Mouse (Mus musculus) limb, embryonic 14.5 days (tissue): ENCODE data around the gene Ntn1. TPM values are rescaled to one million over a fixed set of nuclear protein-coding genes. Genes with fewer than 3 reads are reported as not detected.

Experiments
- ATAC-seq: fragments of 200-750 bp; cut with Nextera tagmentation; 2 replicates; pipeline ENCODE4 v1.8.0; 2017; ENCODE audit warnings: low read depth, moderate number of reproducible peaks, moderate TSS enrichment; ENCODE audit not compliant: low FRiP score
- DNase-seq: peaks from one replicate; pipeline ENCODE4 v3.0.0-alpha.2; 2015; ENCODE audit warnings: low spot score
- H3K27ac ChIP-seq: fragments of 300-500 bp; sonication (generic); replicated peaks from 2 replicates; pipeline ENCODE4 v1.5.1; 2014; ENCODE audit warnings: low read depth, mild to moderate bottlenecking, low read length, moderate library complexity, mixed read lengths
- H3K27me3 ChIP-seq: fragments of 300-500 bp; sonication (generic); 2 replicates; pipeline ENCODE4 v1.6.1; 2014; ENCODE audit warnings: low read length, mixed read lengths; ENCODE audit not compliant: control insufficient read depth, insufficient read depth
- H3K36me3 ChIP-seq: fragments of 300-500 bp; sonication (generic); 2 replicates; pipeline ENCODE4 v1.6.1; 2014; ENCODE audit warnings: mild to moderate bottlenecking, low read length, moderate library complexity, mixed read lengths; ENCODE audit not compliant: control insufficient read depth, insufficient read depth
- H3K4me1 ChIP-seq: fragments of 300-500 bp; sonication (generic); 2 replicates; pipeline ENCODE4 v1.6.1; 2014; ENCODE audit warnings: antibody characterized with exemption, low read length, mixed read lengths; ENCODE audit not compliant: control insufficient read depth, insufficient read depth
- H3K4me2 ChIP-seq: fragments of 300-500 bp; sonication (generic); replicated peaks from 2 replicates; pipeline ENCODE4 v1.6.1; 2014; ENCODE audit warnings: low read depth, mild to moderate bottlenecking, low read length, moderate library complexity; ENCODE audit not compliant: severe bottlenecking
- H3K4me3 ChIP-seq: fragments of 300-500 bp; sonication (generic); replicated peaks from 2 replicates; pipeline ENCODE4 v1.5.1; 2014; ENCODE audit warnings: low read length
- H3K9ac ChIP-seq: fragments of 300-500 bp; sonication (generic); 2 replicates; pipeline ENCODE4 v1.6.1; 2014; ENCODE audit warnings: mild to moderate bottlenecking, low read depth, low read length, moderate library complexity; ENCODE audit not compliant: severe bottlenecking
- H3K9me3 ChIP-seq: fragments of 300-500 bp; sonication (generic); 2 replicates; pipeline ENCODE4 v1.6.1; 2016; ENCODE audit warnings: low read length; ENCODE audit not compliant: control insufficient read depth
- POLR2A ChIP-seq: fragments of 200-500 bp; IDR thresholded peaks from 2 replicates; pipeline ENCODE4 v1.8.0; 2012; ENCODE audit warnings: inconsistent platforms, mild to moderate bottlenecking, moderate library complexity, borderline replicate concordance; ENCODE audit not compliant: insufficient read depth, insufficient read length; ENCODE audit errors: extremely low read depth
- whole genome bisulfite sequencing: fragments of 180-500 bp; shearing (Covaris S2); extraction: QIAGEN DNeasy Blood & Tissue Kit; methylation state at CpG from one replicate; pipeline ENCODE4 v1.1.7; 2014; 5-methylcytosine and 5-hydroxymethylcytosine counted together
- polyA plus RNA-seq, 2 experiments: library from polyadenylated mRNA; depleted of rRNA in 1 of 2; stranded (reverse) in 1 of 2; unstranded in 1 of 2; fragments of >200 nt; fragmentation: Nextera tagmentation in 1 of 2; extraction: Ambion mirVana in 1 of 2; gene quantifications; 2 replicates each; pipeline versions ENCODE4 v1.2.1 to v1.2.3; 2012 to 2014

The Ntn1 gene
- polyA plus RNA-seq, 2 experiments: 4.7 to 18.5 TPM

DNA sequence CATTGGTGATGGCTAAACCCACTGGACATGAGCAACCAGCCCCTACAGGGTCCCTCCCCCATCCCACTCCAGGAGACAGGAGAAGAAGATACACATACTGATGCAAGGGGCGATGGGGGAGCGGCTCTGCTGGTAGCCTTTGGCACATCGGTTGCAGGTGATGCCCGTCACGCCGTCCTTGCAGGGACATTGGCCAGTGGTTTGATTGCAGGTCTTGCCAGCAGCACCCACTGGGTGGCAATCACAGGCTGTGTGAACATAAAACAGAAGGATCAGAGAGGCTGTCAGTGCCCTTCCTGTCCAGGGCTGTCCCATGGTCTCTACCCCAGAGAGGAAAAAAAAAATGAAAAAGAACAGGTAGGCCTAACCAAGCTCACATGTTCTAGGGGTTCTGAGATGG lies 140.2 kb downstream of the Ntn1 start:
- no peak for DNase-seq
- no peak for TF ChIP-seq POLR2A
- 96% methylated on average over 6 of the region's 6 CpGs for WGBS
- no peak for ATAC-seq
- H3K9me3 ChIP-seq: no peaks in the 10 kb centered on the region
- H3K4me3 ChIP-seq: no peak overlapping the region
- H3K36me3 ChIP-seq: no peaks in the 10 kb centered on the region
- no peak overlapping the region for H3K4me2 ChIP-seq
- no peak overlapping the region for H3K27ac ChIP-seq
- no peak overlapping the region for H3K9ac ChIP-seq
- no peaks in the 10 kb centered on the region for H3K4me1 ChIP-seq
- no peaks in the 10 kb centered on the region for H3K27me3 ChIP-seq

DNA sequence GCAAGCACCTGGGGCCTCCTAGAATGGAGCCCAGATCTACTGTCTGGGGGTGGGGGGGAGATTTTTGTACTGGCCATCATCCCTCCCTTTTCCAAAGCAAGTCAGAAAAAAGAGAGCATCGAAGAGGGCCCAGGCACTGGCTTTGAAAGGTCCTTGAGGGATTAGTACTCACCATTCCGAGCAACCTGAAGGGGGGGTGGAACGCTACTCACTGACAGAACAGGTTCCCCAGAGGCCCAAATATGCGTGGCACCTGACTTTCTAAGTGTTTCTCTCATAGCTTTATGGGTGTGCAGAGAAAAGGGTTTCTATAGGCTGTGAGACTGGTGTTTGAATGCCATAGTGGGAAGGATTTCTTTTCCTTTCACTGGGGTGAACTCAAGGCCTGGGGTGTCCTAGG lies 142.1 kb downstream of the Ntn1 start:
- no peak for ATAC-seq
- Histone ChIP-seq H3K9ac (no peak overlapping the region), H3K4me3 (no peak overlapping the region), H3K27ac (no peak overlapping the region), H3K4me2 (no peak overlapping the region), H3K4me1 (no peaks in the 10 kb centered on the region), H3K9me3 (no peaks in the 10 kb centered on the region), H3K36me3 (no peaks in the 10 kb centered on the region), H3K27me3 (no peaks in the 10 kb centered on the region)
- DNase-seq: no peak
- TF ChIP-seq POLR2A: no peak
- WGBS: 69% methylated on average over 4 of the region's 4 CpGs

DNA sequence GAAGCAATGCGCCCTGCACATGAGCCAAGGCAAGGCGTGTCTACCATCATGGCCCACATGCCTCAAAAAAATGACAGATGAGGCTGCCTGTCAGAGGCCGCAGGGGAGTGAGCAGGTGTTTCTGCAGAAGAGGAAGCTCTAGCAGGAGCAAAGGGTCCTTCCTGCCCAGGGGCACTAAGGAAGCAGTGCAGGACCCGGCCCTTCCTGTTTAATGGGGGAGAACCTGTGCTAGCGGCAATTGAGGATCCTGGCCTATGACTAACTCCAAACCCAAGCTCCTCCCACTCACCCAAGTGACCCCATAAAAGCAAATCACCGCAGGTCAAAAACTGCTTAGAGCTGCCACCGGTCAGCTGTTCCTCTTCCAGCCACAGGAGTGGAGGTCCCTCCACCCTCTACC lies 147.1 kb downstream of the Ntn1 start:
- no peaks in the 10 kb centered on the region for H3K4me1 ChIP-seq
- no peak overlapping the region for H3K4me3 ChIP-seq
- no peak overlapping the region for H3K4me2 ChIP-seq
- no peak overlapping the region for H3K9ac ChIP-seq
- no peak for ATAC-seq
- no peaks in the 10 kb centered on the region for H3K9me3 ChIP-seq
- no peaks in the 10 kb centered on the region for H3K27me3 ChIP-seq
- H3K36me3 ChIP-seq: no peaks in the 10 kb centered on the region
- no peak for DNase-seq
- H3K27ac ChIP-seq: no peak overlapping the region
- WGBS: 57% methylated on average over 7 of the region's 7 CpGs
- TF ChIP-seq POLR2A: no peak

DNA sequence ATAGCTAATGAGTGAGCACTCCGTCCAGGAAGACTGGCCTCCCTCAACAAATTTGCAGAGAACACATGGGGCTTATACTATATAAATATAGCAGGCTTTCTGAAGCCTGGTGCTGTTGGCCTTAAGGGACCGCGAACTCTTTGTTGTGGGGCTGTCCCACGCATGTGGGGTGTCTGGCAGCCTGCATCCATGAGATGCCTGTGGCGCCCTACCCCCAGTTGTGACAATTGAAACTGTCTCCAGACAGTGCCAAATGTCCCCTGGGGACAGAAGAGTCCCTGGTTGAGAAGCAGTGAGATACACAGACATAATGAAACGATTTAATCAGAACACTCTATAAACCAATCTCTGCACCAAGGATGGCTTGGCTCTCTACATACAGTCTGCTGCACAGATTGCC lies 150.5 kb downstream of the Ntn1 start:
- Histone ChIP-seq H3K9ac (no peak overlapping the region), H3K4me3 (no peak overlapping the region), H3K4me2 (no peak overlapping the region), H3K27ac (no peak overlapping the region), H3K4me1 (no peaks in the 10 kb centered on the region), H3K27me3 (no peaks in the 10 kb centered on the region), H3K9me3 (no peaks in the 10 kb centered on the region), H3K36me3 (no peaks in the 10 kb centered on the region)
- DNase-seq: no peak
- WGBS: 61% methylated on average over 6 of the region's 6 CpGs
- no peak for ATAC-seq
- TF ChIP-seq POLR2A: no peak

DNA sequence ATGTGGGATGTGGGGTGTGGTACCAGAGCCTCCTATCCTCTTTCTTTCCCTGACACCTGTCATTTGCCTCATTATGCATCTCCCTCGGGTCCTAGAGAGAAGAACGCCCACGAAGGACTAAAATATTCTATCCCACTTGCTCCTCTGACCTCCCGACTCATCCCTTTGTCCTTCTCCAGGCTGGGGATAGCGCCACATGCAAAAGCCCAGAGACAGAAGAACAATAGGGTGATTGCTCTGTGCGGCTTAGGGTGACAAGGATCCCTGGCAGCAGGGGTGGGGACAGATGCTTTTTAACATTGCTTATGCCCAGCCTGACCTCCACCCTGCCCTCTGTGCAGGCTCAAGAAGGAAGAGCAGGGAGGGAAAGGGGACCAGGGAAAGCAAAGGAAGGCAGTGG lies 152.7 kb downstream of the Ntn1 start:
- no peak for DNase-seq
- no peak for ATAC-seq
- TF ChIP-seq POLR2A: no peak
- H3K27me3 ChIP-seq: no peaks in the 10 kb centered on the region
- H3K4me2 ChIP-seq: no peak overlapping the region
- 62% methylated on average over 6 of the region's 6 CpGs for WGBS
- H3K9ac ChIP-seq: no peak overlapping the region
- H3K9me3 ChIP-seq: no peaks in the 10 kb centered on the region
- H3K4me1 ChIP-seq: no peaks in the 10 kb centered on the region
- H3K36me3 ChIP-seq: no peaks in the 10 kb centered on the region
- H3K27ac ChIP-seq: no peak overlapping the region
- no peak overlapping the region for H3K4me3 ChIP-seq

DNA sequence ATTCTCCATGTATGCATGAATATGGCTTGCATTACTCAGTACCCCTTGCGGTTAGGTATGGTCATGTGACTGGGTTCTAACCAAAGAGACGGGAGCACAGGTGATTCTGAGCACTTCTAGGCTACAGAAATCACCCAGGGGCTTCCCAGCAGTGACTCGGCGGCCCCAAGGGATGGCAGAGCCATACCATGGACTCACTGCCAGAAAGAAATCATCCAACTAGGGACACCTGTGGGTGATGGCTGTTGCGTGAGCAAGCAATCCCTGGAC lies 155.7 kb downstream of the Ntn1 start:
- ATAC-seq: no peak; the same call in 1 of the 2 replicates
- no peak for DNase-seq
- no peak for TF ChIP-seq POLR2A

More for the DNA sequence above, 155.7 kb downstream of the Ntn1 start:
- WGBS: 85% methylated on average over 5 of the region's 5 CpGs
- Histone ChIP-seq H3K9ac (no peak overlapping the region), H3K9me3 (no peaks in the 10 kb centered on the region), H3K4me3 (no peak overlapping the region), H3K36me3 (no peaks in the 10 kb centered on the region), H3K4me1 (no peaks in the 10 kb centered on the region), H3K27ac (no peak overlapping the region), H3K4me2 (no peak overlapping the region), H3K27me3 (no peaks in the 10 kb centered on the region)
